Mouse (Mus musculus) spleen, postnatal 0 days (tissue): ENCODE measurements around the gene Accs. TPM values are rescaled to one million over a fixed set of nuclear protein-coding genes. Genes with fewer than 3 reads are reported as not detected.

Source experiments
- polyA plus RNA-seq: library from polyadenylated mRNA; unstranded; fragments of >200 nt; fragmentation: Nextera tagmentation; extraction: Ambion mirVana; gene quantifications from 2 replicates; pipeline ENCODE4 v1.2.1, GENCODE M21; 2015

Accs gene
- 3.1 and 4.0 TPM in 2 replicates for polyA plus RNA-seq

GRCm38 (mm10) chr2:93849505-93850089 lies at the start of gene Accs:
TSS of gene Accs (minus strand) at chr2:93849943.

GRCm38 (mm10) chr2:93869107-93869600 lies 19.4 kb upstream of the Accs start, which contains the start of gene Accsl:
TSS of gene Accsl (minus strand) at chr2:93869157.

GRCm38 (mm10) chr2:93822045-93822749 lies 27.5 kb downstream of the Accs start, which contains the start of gene Ext2:
TSS of gene Ext2 (minus strand) at chr2:93822568.

Other genes with a start within 250 kb of the Accs start
- 0.02 and 0.04 TPM in 2 replicates for gene Alx4, start 207.6 kb downstream of the Accs start, polyA plus RNA-seq
- 31.3 and 38.9 TPM in 2 replicates for gene Ext2, start 27.4 kb downstream of the Accs start, polyA plus RNA-seq
- gene Accsl, start 19.2 kb upstream of the Accs start, polyA plus RNA-seq = not detected in 2 replicates
- 3.8 and 6.3 TPM in 2 replicates for gene Gm13889, start 107.3 kb upstream of the Accs start, polyA plus RNA-seq
- gene Gm27027, start 146.4 kb upstream of the Accs start, polyA plus RNA-seq = not detected in 2 replicates
- gene Alkbh3, start 160.9 kb upstream of the Accs start, polyA plus RNA-seq = 38.9 and 41.2 TPM in 2 replicates